22 mouse cellular contexts compared by ENCODE assay signal in genomic region chr1:59629194-59629593, GRCm38 (mm10). TPM values are rescaled to one million over a fixed set of nuclear protein-coding genes. Genes with fewer than 3 reads are reported as not detected.
DNase-seq lines count a peak whose midpoint lies in the region; ATAC-seq lines count a peak whose summit lies in the region.
"Had no signal": no experiment of that assay in that cellular context is flagged by ENCODE, and none has a peak within 500 bp of the region (broad histone marks: within the 10 kb centered on the region; RNA-seq: fewer than 3 reads in every experiment).

No protein-coding gene starts in this region.

- no peak overlapping the region for H3K4me3 ChIP-seq in brown adipose tissue, adult 24 weeks (ENCODE audit: insufficient read depth, low read depth, low read length)
- H3K4me3 ChIP-seq: embryonic facial prominence, embryonic 13.5 days; embryonic facial prominence, embryonic 15.5 days; forebrain, embryonic 13.5 days; forebrain, embryonic 15.5 days had no signal

- peak; percentile 60 for DNase-seq in heart, adult 11 months
- DNase-seq in heart, postnatal 4 days: no peak
- DNase-seq in R1 (ENCODE audit: low read depth, low spot score): peak; percentile 33
- no peak for DNase-seq in retina, embryonic 14.5 days (ENCODE audit: low spot score)
- DNase-seq: adrenal gland, adult 8-10 months; adrenal gland, postnatal 14 days; cerebellum, adult 11 months; cerebellum, adult 18-20 months; cerebellum, adult 8-10 months; cerebellum, adult 9-11 months; cerebellum, postnatal 14 days; cerebellum, postnatal 36 days; embryo, embryonic 11 days; forebrain, postnatal 0 days had no signal

- ATAC-seq in erythroblast, adult 5-6 weeks (replicated peaks; ENCODE audit: low FRiP score, poor library complexity, severe bottlenecking): no peak
- ATAC-seq: activated CD4-positive, CD25-positive, alpha-beta regulatory T cell, adult 4 months; forebrain, embryonic 13.5 days; forebrain, embryonic 15.5 days; forebrain, postnatal 0 days; Patski had no signal

- H3K4me1 ChIP-seq in brown adipose tissue, adult 24 weeks (ENCODE audit: control insufficient read depth, insufficient read depth, insufficient read length, low read length): no peaks in the 10 kb centered on the region; the same call in 1 of the 2 replicates
- H3K4me1 ChIP-seq: forebrain, embryonic 13.5 days; forebrain, embryonic 15.5 days had no signal

- H3K27ac ChIP-seq in brown adipose tissue, adult 24 weeks (replicated peaks; ENCODE audit: low read depth, low read length): 0 out of 2 replicates have a peak overlapping the region, but pooled peaks have one; percentile 19
- H3K27ac ChIP-seq: embryonic facial prominence, embryonic 13.5 days; embryonic facial prominence, embryonic 15.5 days; forebrain, embryonic 13.5 days; forebrain, embryonic 15.5 days had no signal

RNA-seq across cellular contexts. Expression of gene Sumo1, which starts 41.4 kb away (rescaled TPM):
- 10 to 100 TPM; 68.4 to 71.9 TPM for total RNA-seq in heart, postnatal 4 days (2021)
- polyA plus RNA-seq in brown adipose tissue, adult 24 weeks (2012; ENCODE audit: insufficient read depth, insufficient read length, missing spikeins): 228 and 236 TPM in 2 replicates
- 67.4 and 77.5 TPM in 2 replicates for total RNA-seq in erythroblast, adult 5-6 weeks (2015; ENCODE audit: low replicate concordance)
- 58.0 and 82.0 TPM in 2 replicates for total RNA-seq in erythroblast, adult 5-6 weeks (2017; ENCODE audit: low replicate concordance)

RNA-seq across cellular contexts. Expression of gene Nop58, which starts 55.6 kb away (rescaled TPM):
- total RNA-seq in heart, postnatal 4 days (2021): 10 to 100 TPM; 90.9 to 95.8 TPM
- 31.9 and 35.1 TPM in 2 replicates for polyA plus RNA-seq in brown adipose tissue, adult 24 weeks (2012; ENCODE audit: insufficient read depth, insufficient read length, missing spikeins)
- total RNA-seq in erythroblast, adult 5-6 weeks (2015; ENCODE audit: low replicate concordance): 38.7 and 88.6 TPM in 2 replicates
- total RNA-seq in erythroblast, adult 5-6 weeks (2017; ENCODE audit: low replicate concordance): 115 TPM in 2 replicates

Comparison
In these comparisons a context has a peak if more than half of its experiments do, and no peak if none do; other contexts are left out.
1. DNase-seq: peak in heart, adult 11 months (single experiment) and R1 (single experiment); none in heart, postnatal 4 days (single experiment) and retina, embryonic 14.5 days (single experiment).